Mouse (Mus musculus): ENCODE results near the gene Sppl3. TPM values are rescaled to one million over a fixed set of nuclear protein-coding genes. Genes with fewer than 3 reads are reported as not detected.

Sppl3 gene
- total and polyA plus RNA-seq, 3 experiments = 14.3 to 29.2 (median 14.9) TPM

GRCm38 (mm10) chr5:115127421-115128179 lies 116.7 kb downstream of the Sppl3 start:
- peaks cover 5% of the 10 kb centered on the region; the same call in 1 of the 2 replicates for H3K79me2 ChIP-seq (replicated peaks; ENCODE audit: control insufficient read depth, extremely low read depth, insufficient read depth, poor library complexity, severe bottlenecking)
- dilution Hi-C loops (cut with MboI; ENCODE audit: extremely low pct_ligation_motif_present, extremely low pct_unique_long_range_greater_than_20kb, low sequenced_read_pairs) (no loop called here), in situ Hi-C loops (cut with MboI; ENCODE audit: low pct_ligation_motif_present, low pct_unique_long_range_greater_than_20kb, low sequenced_read_pairs) (loop anchor here (5.0 kb wide), 2 partner anchors 40 to 110 kb away; partner anchors contain the start of gene Pop5)
- H3K4me2 ChIP-seq (ENCODE audit: insufficient read depth, low read depth, poor library complexity, severe bottlenecking) = no peak overlapping the region
- H3K27ac ChIP-seq (ENCODE audit: insufficient read depth, low read depth) = no peak overlapping the region
- no peak for TF ChIP-seq BHLHE40 (IDR thresholded peaks at IDR 0.05; ENCODE audit: low read depth, low read length)
- no peak for TF ChIP-seq HCFC1 (IDR thresholded peaks at IDR 0.05; ENCODE audit: low read depth, low read length)
- TF ChIP-seq USF2 (conservative IDR thresholded peaks at IDR 0.05; ENCODE audit: low read depth, low read length) = no peak
- TF ChIP-seq RCOR1 (conservative IDR thresholded peaks at IDR 0.05; ENCODE audit: low read depth, low read length) = no peak
- no peak for TF ChIP-seq MXI1 (IDR thresholded peaks at IDR 0.05; ENCODE audit: low read depth, low read length)
- TF ChIP-seq TBP (conservative IDR thresholded peaks at IDR 0.05; ENCODE audit: low read depth, low read length) = no peak
- no peak for TF ChIP-seq ZKSCAN1 (IDR thresholded peaks at IDR 0.05; ENCODE audit: borderline replicate concordance, low read depth, low read length)
- no peak for TF ChIP-seq NRF1 (IDR thresholded peaks at IDR 0.05; ENCODE audit: low read depth, low read length)
- no peak overlapping the region for H3K9ac ChIP-seq (ENCODE audit: insufficient read depth, low read depth)
- no peak overlapping the region for H3K4me3 ChIP-seq (replicated peaks in 1 of 3; ENCODE audit: low read depth in 2 of 3, low read length in 2 of 3, poor library complexity in 1 of 3)
- DNase-seq (ENCODE audit: extremely low read depth) = no peak
- H3K27me3 ChIP-seq (replicated peaks) = no peaks in the 10 kb centered on the region
- H3K36me3 ChIP-seq (replicated peaks in 1 of 2; ENCODE audit: control insufficient read depth in 1 of 2, insufficient read depth in 1 of 2, low read length in 1 of 2) = peaks cover 54 to 78% of the 10 kb centered on the region in 2 experiments
- peaks cover 7 to 49% of the 10 kb centered on the region in 2 experiments for H3K4me1 ChIP-seq (ENCODE audit: control insufficient read depth in 1 of 2, insufficient read depth in 2 of 2)
- no peaks in the 10 kb centered on the region for H3K9me3 ChIP-seq (replicated peaks; ENCODE audit: low read length)

DNA sequence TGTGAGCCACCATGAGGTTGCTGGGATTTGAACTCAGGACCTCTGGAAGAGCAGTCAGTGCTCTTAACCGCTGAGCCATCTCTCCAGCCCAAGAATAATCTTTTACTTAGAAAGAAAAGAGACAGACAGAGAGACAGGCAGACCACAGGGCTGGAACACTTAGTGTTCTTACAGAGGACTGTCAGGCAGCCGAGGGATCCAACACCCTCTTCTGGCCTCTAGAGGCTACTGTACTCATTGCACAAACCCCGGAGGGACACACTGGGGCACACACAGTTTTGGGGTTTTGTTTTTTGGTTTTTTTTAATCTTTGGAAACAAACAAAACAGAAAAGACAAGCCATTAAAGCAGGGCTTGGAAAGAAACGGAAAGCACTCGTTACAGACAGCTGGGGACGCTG lies 118.4 kb downstream of the Sppl3 start:
- dilution Hi-C loops (cut with MboI; ENCODE audit: extremely low pct_ligation_motif_present, extremely low pct_unique_long_range_greater_than_20kb, low sequenced_read_pairs) = no loop called here
- peaks cover 10 to 62% of the 10 kb centered on the region in 2 experiments for H3K4me1 ChIP-seq (ENCODE audit: control insufficient read depth in 1 of 2, insufficient read depth in 2 of 2)

More for the DNA sequence above, 118.4 kb downstream of the Sppl3 start:
- Histone ChIP-seq H3K9me3 (replicated peaks; ENCODE audit: low read length) (no peaks in the 10 kb centered on the region), H3K27ac (ENCODE audit: insufficient read depth, low read depth) (no peak overlapping the region), H3K36me3 (replicated peaks in 1 of 2; ENCODE audit: control insufficient read depth in 1 of 2, insufficient read depth in 1 of 2, low read length in 1 of 2) (peaks cover 47 to 66% of the 10 kb centered on the region in 2 experiments), H3K4me3 (replicated peaks in 1 of 3; ENCODE audit: low read depth in 2 of 3, low read length in 2 of 3, poor library complexity in 1 of 3) (no peak overlapping the region), H3K4me2 (ENCODE audit: insufficient read depth, low read depth, poor library complexity, severe bottlenecking) (no peak overlapping the region), H3K27me3 (replicated peaks) (no peaks in the 10 kb centered on the region), H3K9ac (ENCODE audit: insufficient read depth, low read depth) (no peak overlapping the region), H3K79me2 (replicated peaks; ENCODE audit: control insufficient read depth, extremely low read depth, insufficient read depth, poor library complexity, severe bottlenecking) (peaks cover 19% of the 10 kb centered on the region; the same call in 1 of the 2 replicates)
- in situ Hi-C loops (cut with MboI; ENCODE audit: low pct_ligation_motif_present, low pct_unique_long_range_greater_than_20kb, low sequenced_read_pairs) = loop anchor here (5.0 kb wide), 2 partner anchors 38 to 108 kb away; partner anchors contain the start of gene Pop5
- TF ChIP-seq EP300 (IDR thresholded peaks at IDR 0.05; ENCODE audit: low read length) = no peak
- peak in 1 of 2 experiments; percentile 28; a peak in 2 of 4 replicates for TF ChIP-seq CTCF (conservative IDR thresholded peaks at IDR 0.05 in 1 of 2, IDR thresholded peaks at IDR 0.05 in 1 of 2; ENCODE audit: low read depth in 2 of 2, low read length in 2 of 2)
- no peak for TF ChIP-seq CHD2 (IDR thresholded peaks at IDR 0.05; ENCODE audit: low read length)
- TF ChIP-seq ELF1 (IDR thresholded peaks at IDR 0.05; ENCODE audit: low read depth, low read length) = no peak
- TF ChIP-seq ZNF384 (IDR thresholded peaks at IDR 0.05; ENCODE audit: low read depth, low read length) = no peak
- no peak for TF ChIP-seq MYC (IDR thresholded peaks at IDR 0.05; ENCODE audit: low read depth, low read length)
- no peak for TF ChIP-seq KAT2A (IDR thresholded peaks at IDR 0.05; ENCODE audit: insufficient replicate concordance, low read length)
- TF ChIP-seq MAX (IDR thresholded peaks at IDR 0.05; ENCODE audit: low read length) = no peak
- DNase-seq (ENCODE audit: extremely low read depth) = no peak

Data from CH12.LX (cell line).